Mouse (Mus musculus) embryonic facial prominence, embryonic 12.5 days (tissue): ENCODE measurements around the gene RPS10-NUDT3. TPM values are rescaled to one million over a fixed set of nuclear protein-coding genes. Genes with fewer than 3 reads are reported as not detected.
"Not testable (repeated sequence)": the region's sequence is repeated elsewhere in the genome, so short reads cannot be mapped to it uniquely, and the experiment has no call there.

Experiments
- ATAC-seq: fragments of 200-750 bp; cut with Nextera tagmentation; 2 replicates; pipeline ENCODE4 v1.8.0; 2017; ENCODE audit not compliant: insufficient number of reproducible peaks, insufficient read depth, low FRiP score, low TSS enrichment
- H3K27ac ChIP-seq: fragments of 300-500 bp; sonication (generic); 2 replicates; pipeline ENCODE4 v1.5.1; 2016; ENCODE audit warnings: mild to moderate bottlenecking
- H3K27me3 ChIP-seq: fragments of 300-500 bp; sonication (generic); 2 replicates; pipeline ENCODE4 v1.6.1; 2016; ENCODE audit warnings: mild to moderate bottlenecking, moderate library complexity
- H3K36me3 ChIP-seq: fragments of 300-500 bp; sonication (generic); 2 replicates; pipeline ENCODE4 v1.6.1; 2016; ENCODE audit warnings: mild to moderate bottlenecking
- H3K4me1 ChIP-seq: fragments of 300-500 bp; sonication (generic); 2 replicates; pipeline ENCODE4 v1.6.1; 2016
- H3K4me2 ChIP-seq: fragments of 300-500 bp; sonication (generic); replicated peaks from 2 replicates; pipeline ENCODE4 v1.6.1; 2016; ENCODE audit warnings: mild to moderate bottlenecking, moderate library complexity
- H3K4me3 ChIP-seq: fragments of 300-500 bp; sonication (generic); 2 replicates; pipeline ENCODE4 v1.5.1; 2016; ENCODE audit warnings: mild to moderate bottlenecking
- H3K9ac ChIP-seq: fragments of 300-500 bp; sonication (generic); 2 replicates; pipeline ENCODE4 v1.6.1; 2016; ENCODE audit warnings: mild to moderate bottlenecking, moderate library complexity
- H3K9me3 ChIP-seq: fragments of 300-500 bp; sonication (generic); 2 replicates; pipeline ENCODE4 v1.6.1; 2016; ENCODE audit warnings: mild to moderate bottlenecking, moderate library complexity
- WGBS: fragments of 180-500 bp; shearing (Covaris S2); methylation state at CpG from one replicate; pipeline ENCODE4 v1.1.7; 2016; 5-methylcytosine and 5-hydroxymethylcytosine counted together
- polyA plus RNA-seq: library from polyadenylated mRNA; unstranded; fragments of >200 nt; fragmentation: Nextera tagmentation; extraction: Ambion mirVana; gene quantifications from 2 replicates; pipeline ENCODE4 v1.2.1, GENCODE M21; 2016

Gene RPS10-NUDT3
- polyA plus RNA-seq, 1 experiment from 2014 or later = not detected

DNA sequence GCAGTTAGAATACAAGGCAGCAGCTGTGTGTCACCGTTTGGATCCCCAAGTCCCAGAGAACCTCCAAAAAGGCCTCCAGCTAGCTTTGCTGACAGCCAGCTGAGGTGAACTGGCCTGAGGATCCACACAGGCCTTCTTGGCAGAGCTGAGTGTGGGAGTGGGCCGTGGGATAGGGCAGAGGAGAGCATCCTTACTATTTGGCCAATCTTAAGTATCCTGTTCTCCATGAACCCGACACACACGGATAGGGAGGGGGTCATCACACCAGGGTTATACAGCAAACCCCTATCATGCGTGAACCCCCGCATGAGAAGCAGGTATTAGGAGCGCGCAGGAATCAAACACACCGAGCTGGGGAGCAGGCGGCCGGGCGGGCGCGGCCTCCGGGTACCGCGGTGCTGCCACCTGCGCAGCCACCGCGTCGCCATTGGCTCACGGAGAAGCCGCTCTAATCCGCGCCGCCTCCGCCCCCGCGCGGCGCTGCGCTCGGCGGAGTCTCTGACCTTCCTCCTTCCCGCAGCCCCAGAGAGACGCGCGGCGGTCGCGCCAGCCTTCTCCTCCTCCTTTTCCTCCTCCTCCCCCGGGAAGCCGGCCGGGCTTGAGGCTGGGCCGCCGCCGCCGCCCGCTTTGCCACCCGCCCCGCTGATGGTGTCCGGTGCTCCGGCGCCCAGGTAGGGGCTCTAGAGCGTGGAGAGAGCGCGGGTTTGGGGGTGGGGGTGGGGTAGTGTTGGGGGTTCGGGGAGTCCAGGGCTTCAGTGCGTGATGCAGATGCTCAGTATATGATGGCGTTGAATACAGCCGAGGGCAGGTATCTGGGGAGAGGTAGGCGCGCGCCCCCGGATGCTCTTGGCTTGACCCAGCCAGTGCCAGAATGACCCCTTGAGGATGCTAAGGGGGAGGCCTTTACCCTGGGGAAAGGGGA, 20.3 kb upstream of the RPS10-NUDT3 start, which contains the start of gene Pacsin1:
Pacsin1 (plus strand) TSS at position 421 of the 922 bp plus-strand sequence.
- Histone ChIP-seq H3K36me3 (no peaks in the 10 kb centered on the region), H3K4me1 (peaks cover 21% of the 10 kb centered on the region), H3K27ac (no peak within 1 kb of the TSS), H3K9ac (peak within 1 kb of the TSS; percentile 49), H3K9me3 (no peaks in the 10 kb centered on the region), H3K27me3 (peaks cover 30% of the 10 kb centered on the region), H3K4me3 (peak within 1 kb of the TSS; percentile 53), H3K4me2 (peak within 1 kb of the TSS; percentile 98)
- no peak for ATAC-seq
- WGBS = 2% methylated on average over 65 of the region's 65 CpGs

- Histone ChIP-seq H3K4me2 (no peak overlapping the region), H3K36me3 (no peaks in the 10 kb centered on the region), H3K27ac (no peak overlapping the region), H3K9ac (no peak overlapping the region), H3K4me3 (no peak overlapping the region), H3K27me3 (peaks cover 30% of the 10 kb centered on the region), H3K9me3 (no peaks in the 10 kb centered on the region), H3K4me1 (peaks cover 21% of the 10 kb centered on the region)
- no peak for ATAC-seq
- WGBS = 78% methylated on average over 10 of the region's 10 CpGs
Observed at GRCm38 (mm10) chr17:27653253-27653959, 18.4 kb upstream of the RPS10-NUDT3 start.

DNA sequence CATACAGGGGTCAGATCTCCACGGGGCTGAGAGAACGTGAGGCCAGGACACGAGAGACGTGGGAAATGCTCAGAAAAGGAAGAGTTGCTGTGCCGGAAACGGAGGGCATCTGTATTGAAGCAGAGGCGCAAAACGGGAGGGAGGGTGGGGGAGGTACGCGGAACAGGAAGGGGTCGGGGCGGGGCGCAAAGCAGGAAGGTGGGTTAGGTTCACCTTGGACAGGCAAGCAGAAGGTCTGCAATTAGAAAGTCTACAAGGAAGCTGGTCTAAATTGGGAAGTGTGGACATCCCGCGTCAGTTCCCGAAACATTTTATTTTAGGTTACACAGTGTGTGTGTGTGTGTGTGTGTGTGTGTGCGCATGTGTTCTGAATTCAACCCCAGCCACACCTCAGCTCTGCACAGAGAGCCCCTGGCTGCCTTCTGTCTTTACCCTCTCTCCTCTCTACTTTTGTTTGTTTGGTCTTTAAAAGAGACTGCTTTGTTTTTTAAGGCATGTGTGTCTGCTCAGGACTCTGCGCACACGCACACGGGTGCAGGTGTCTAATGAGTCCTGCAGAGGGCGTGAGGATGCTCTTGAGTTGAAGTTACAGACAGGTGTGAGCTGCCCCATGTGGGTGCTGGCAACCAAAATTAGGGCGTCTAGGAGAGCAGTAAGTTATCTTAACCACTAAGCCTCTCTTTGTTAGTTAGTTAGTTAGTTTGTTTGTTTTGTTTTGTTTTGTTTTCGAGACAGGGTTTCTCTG, 17.2 kb upstream of the RPS10-NUDT3 start:
- ATAC-seq = no peak
- H3K9me3 ChIP-seq = no peaks in the 10 kb centered on the region
- peaks cover 30% of the 10 kb centered on the region for H3K27me3 ChIP-seq
- H3K9ac ChIP-seq = no peak overlapping the region
- no peak overlapping the region for H3K4me3 ChIP-seq
- H3K27ac ChIP-seq = no peak overlapping the region
- no peak overlapping the region for H3K4me2 ChIP-seq
- WGBS = 82% methylated on average over 23 of the region's 23 CpGs
- no peaks in the 10 kb centered on the region for H3K36me3 ChIP-seq
- H3K4me1 ChIP-seq = peaks cover 21% of the 10 kb centered on the region

- Histone ChIP-seq H3K9ac (no peak overlapping the region), H3K27ac (no peak overlapping the region), H3K9me3 (no peaks in the 10 kb centered on the region), H3K4me1 (peaks cover 8% of the 10 kb centered on the region), H3K27me3 (peaks cover 17% of the 10 kb centered on the region), H3K36me3 (no peaks in the 10 kb centered on the region), H3K4me3 (no peak overlapping the region), H3K4me2 (no peak overlapping the region)
- ATAC-seq = no peak
- whole genome bisulfite sequencing = 75% methylated on average over 13 of the region's 13 CpGs
Observed at GRCm38 (mm10) chr17:27650586-27650985, 15.6 kb upstream of the RPS10-NUDT3 start.

GRCm38 (mm10) chr17:27650160-27650559, 15.1 kb upstream of the RPS10-NUDT3 start:
- Histone ChIP-seq H3K4me1 (0 out of 2 replicates have a peak, but pooled peaks cover 5% of the 10 kb centered on the region), H3K9ac (no peak overlapping the region), H3K4me2 (no peak overlapping the region), H3K9me3 (no peaks in the 10 kb centered on the region), H3K4me3 (no peak overlapping the region), H3K27ac (no peak overlapping the region), H3K36me3 (no peaks in the 10 kb centered on the region), H3K27me3 (peaks cover 13% of the 10 kb centered on the region)
- ATAC-seq = no peak
- 8% methylated on average over 12 of the region's 12 CpGs for WGBS

GRCm38 (mm10) chr17:27645807-27646206, 10.8 kb upstream of the RPS10-NUDT3 start:
- Histone ChIP-seq H3K27me3 (no peaks in the 10 kb centered on the region), H3K4me3 (no peak overlapping the region), H3K4me1 (peaks cover 10% of the 10 kb centered on the region; the same call in 1 of the 2 replicates), H3K36me3 (no peaks in the 10 kb centered on the region), H3K9ac (no peak overlapping the region), H3K27ac (no peak overlapping the region), H3K4me2 (no peak overlapping the region), H3K9me3 (no peaks in the 10 kb centered on the region)
- no peak for ATAC-seq
- WGBS = 48% methylated on average over 7 of the region's 7 CpGs

- H3K27ac ChIP-seq = no peak overlapping the region
- no peaks in the 10 kb centered on the region for H3K27me3 ChIP-seq
- no peaks in the 10 kb centered on the region for H3K36me3 ChIP-seq
- no peaks in the 10 kb centered on the region for H3K9me3 ChIP-seq
- WGBS = 32% methylated on average over 2 of the region's 2 CpGs
- peaks cover 10% of the 10 kb centered on the region; the same call in 1 of the 2 replicates for H3K4me1 ChIP-seq
- no peak overlapping the region for H3K4me2 ChIP-seq
- ATAC-seq = no peak
- H3K4me3 ChIP-seq = no peak overlapping the region
- H3K9ac ChIP-seq = no peak overlapping the region
Observed at GRCm38 (mm10) chr17:27644572-27644971, 9.6 kb upstream of the RPS10-NUDT3 start.

DNA sequence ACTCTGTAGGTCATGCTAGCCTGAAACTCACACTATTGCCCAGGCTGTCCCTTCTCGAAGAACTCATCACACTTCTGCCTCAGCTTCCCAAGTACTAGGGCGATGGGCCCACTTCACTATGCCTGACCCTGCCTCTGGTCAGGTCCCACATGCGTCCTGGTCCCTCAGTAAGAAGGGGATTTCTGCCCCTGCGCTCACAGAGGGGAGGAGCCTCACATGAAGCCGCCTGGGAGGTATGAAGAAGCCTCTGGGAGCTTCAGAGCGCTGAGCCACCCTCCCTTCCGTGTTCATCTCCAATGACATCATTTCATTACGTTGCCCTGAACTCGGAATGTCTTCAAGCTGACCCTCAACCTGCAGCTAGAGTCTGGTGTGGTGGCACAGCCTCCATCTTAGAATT, 8.7 kb upstream of the RPS10-NUDT3 start:
- Histone ChIP-seq H3K4me3 (no peak overlapping the region), H3K4me2 (no peak overlapping the region), H3K4me1 (peaks cover 10% of the 10 kb centered on the region; the same call in 1 of the 2 replicates), H3K9ac (no peak overlapping the region), H3K27ac (no peak overlapping the region), H3K9me3 (no peaks in the 10 kb centered on the region), H3K36me3 (no peaks in the 10 kb centered on the region), H3K27me3 (no peaks in the 10 kb centered on the region)
- WGBS = 74% methylated on average over 9 of the region's 9 CpGs
- no peak for ATAC-seq

DNA sequence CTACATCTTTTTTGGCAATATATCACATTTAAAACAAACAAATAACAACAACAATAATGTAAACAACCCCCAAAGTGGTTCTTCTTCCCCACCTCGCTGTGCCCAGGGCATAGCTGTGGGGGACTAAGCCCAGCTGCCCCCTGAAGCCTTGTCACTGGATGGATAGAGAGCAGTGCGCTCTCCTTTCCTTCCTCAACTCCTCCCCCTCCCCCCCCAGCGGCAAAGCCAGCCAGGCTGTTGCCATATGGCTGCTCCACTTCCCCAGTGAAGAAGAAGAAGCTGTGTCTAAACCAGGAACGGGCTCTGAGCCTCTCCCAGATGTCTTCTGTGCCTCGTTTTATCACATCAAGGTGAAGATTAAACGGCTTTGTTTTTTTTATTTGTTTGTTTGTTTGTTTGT, 8.1 kb upstream of the RPS10-NUDT3 start:
- Histone ChIP-seq H3K9ac (no peak overlapping the region), H3K27ac (0 out of 2 replicates have a peak overlapping the region, but pooled peaks have one; percentile 46), H3K4me1 (peaks cover 10% of the 10 kb centered on the region; the same call in 1 of the 2 replicates), H3K27me3 (no peaks in the 10 kb centered on the region), H3K36me3 (no peaks in the 10 kb centered on the region), H3K4me2 (no peak overlapping the region), H3K4me3 (no peak overlapping the region), H3K9me3 (no peaks in the 10 kb centered on the region)
- WGBS = 43% methylated on average over 6 of the region's 6 CpGs
- ATAC-seq = no peak

GRCm38 (mm10) chr17:27642491-27643062, 7.6 kb upstream of the RPS10-NUDT3 start:
- H3K4me3 ChIP-seq = no peak overlapping the region
- peak overlapping the region; percentile 46; the same call in 1 of the 2 replicates for H3K27ac ChIP-seq
- peaks cover 10% of the 10 kb centered on the region; the same call in 1 of the 2 replicates for H3K4me1 ChIP-seq
- no peak overlapping the region for H3K9ac ChIP-seq
- no peak for ATAC-seq
- 32% methylated on average over 12 of the region's 12 CpGs for WGBS
- H3K36me3 ChIP-seq = no peaks in the 10 kb centered on the region
- no peaks in the 10 kb centered on the region for H3K9me3 ChIP-seq
- no peak overlapping the region for H3K4me2 ChIP-seq
- no peaks in the 10 kb centered on the region for H3K27me3 ChIP-seq

DNA sequence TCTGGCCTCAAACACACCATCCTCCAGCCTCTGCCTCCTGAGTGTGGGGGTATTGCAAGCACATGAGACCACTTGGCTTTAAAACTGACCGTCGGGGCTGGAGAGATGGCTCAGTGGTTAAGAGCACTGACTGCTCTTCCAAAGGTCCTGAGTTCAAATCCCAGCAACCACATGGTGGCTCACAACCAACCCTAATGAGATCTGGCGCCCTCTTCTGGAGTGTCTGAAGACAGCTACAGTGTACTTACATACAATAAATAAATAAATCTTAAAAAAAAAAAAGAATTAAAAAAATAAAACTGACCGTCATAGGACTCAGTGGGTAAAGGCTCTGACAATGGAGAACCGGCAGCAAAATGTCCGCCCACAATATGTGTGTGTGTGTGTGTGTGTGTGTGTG, 4.8 kb upstream of the RPS10-NUDT3 start:
- not testable (repeated sequence) for H3K9me3 ChIP-seq, ATAC-seq, H3K27me3 ChIP-seq, H3K4me3 ChIP-seq, H3K9ac ChIP-seq, H3K36me3 ChIP-seq, H3K27ac ChIP-seq, H3K4me2 ChIP-seq
- 93% methylated on average over 6 of the region's 6 CpGs for WGBS
- H3K4me1 ChIP-seq = peaks cover 20% of the 10 kb centered on the region
